Mouse (Mus musculus) right cerebral cortex, postnatal 36 days (tissue): ENCODE measurements around the gene Mtg1.

ENCODE experiments used
- DNase-seq, 2 experiments: peaks; one replicate each; pipeline ENCODE4 v3.0.0; 2022; ENCODE audit warnings: low spot score in 2 of 2, mixed read lengths in 1 of 2

The Mtg1 gene

DNA sequence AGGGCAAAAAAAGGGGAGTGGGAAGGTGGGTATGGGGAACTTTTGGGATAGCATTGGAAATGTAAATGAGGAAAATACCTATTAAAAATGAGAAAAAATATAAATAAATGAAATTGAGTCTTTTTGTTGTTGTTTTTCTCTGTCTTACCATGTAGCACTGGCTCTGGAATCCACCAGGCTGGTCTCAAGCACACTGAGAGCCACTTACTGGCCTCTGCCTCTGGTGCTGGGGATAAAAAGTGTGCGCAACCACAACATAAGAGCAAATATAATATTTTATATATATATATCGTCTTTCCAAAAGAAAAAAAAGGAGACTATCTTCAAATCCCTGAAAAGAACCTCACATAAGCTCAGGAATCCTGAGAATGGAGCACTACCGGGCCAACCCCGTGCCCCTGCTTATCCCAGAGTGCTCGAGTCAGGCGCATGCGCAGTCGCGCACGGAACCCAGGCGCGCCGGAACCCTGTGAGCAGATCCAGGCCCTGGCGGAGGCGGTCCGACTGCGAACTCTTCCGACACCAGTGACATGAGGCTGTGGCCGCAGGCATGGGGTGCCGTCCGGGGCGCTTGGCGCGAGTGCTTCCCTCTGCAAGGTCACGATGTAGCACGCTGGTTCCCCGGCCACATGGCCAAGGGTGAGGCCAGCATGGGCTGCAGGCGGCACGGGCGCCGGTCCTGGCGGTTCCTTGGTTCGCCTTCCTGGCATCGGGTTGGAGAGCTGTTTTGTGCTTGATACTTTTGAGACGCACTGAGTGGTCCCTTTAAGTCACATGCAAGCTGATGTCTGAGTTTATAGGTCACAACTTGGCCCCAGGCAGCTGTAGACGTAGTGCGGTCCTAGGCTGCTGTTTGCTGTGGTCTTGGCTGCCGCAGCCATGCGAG is at the start of gene Mtg1:
TSS of gene Mtg1 (plus strand) at position 430 of the 886 bp plus-strand sequence.
- peak; percentile 93 to 96 for DNase-seq

DNA sequence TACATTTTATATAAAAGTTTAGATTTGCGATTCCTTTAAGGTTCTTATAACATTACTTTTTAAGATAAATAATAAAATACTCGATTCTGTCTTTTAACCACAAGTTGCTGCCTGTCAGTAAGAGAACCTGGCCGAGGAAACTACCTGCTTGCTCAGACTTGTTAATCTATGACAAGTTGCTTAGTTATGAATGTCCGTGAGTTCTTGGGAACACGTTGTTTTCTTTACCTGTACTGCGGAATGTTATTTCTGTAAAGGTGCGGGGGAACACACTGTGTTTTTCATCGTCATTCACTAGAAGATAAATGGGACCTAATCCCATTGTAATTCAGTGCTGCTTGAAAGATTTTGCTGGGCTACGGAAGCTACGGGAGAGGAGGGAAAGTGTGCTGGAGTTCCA is 46.8 kb upstream of the Mtg1 start:
- no peak for DNase-seq

DNA sequence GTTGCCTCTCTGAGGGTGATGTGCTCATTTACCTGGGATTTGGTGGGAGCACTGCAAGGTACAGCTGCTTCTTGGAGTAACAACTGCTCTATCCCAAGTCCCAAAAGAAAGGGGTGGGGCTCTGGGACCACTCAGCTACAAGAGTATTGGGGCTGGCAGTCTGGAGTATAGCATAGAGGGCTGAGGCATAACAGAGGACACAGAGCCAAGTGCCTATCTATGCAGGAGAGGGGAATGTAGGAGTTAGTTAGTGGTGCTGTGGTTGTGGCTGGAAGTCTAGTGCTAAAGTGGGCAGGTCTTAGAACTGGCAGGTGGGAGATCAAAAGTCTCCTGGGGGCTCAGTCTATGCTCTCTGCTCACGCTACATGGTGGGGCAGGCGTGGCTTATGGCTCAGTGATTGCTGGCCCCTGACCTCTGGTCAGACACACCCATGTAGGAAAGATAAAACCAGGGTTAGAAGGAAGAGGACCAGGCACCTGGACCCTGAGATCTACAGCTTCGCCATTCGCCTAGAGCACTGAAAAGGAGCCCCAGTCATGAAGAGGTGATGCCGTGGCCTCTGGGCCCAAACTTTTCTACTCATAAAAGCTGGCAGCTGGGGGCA is 44.3 kb upstream of the Mtg1 start, which contains the start of gene Prap1:
TSS of gene Prap1 (plus strand) at position 472 of the 605 bp plus-strand sequence.
- DNase-seq: no peak

DNA sequence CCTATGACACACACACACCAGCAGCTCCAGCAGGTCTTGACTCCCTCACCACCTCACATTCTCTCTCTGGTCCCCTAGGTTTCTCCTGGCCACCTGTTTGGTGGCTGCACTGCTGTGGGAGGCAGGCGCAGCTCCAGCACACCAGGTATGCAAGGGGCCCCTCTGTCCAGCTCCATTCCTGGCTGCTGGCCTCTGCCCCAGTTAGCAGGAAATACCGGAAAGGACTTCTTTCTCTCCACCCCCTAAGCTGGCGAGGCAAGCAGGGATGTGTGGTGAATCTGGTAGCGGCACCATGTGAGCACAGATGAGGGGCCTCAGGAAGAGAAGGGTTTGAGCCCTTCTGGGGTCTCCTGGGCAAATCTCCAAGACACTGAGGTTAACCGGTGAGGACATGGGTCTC is 42.4 kb upstream of the Mtg1 start:
- no peak for DNase-seq

DNA sequence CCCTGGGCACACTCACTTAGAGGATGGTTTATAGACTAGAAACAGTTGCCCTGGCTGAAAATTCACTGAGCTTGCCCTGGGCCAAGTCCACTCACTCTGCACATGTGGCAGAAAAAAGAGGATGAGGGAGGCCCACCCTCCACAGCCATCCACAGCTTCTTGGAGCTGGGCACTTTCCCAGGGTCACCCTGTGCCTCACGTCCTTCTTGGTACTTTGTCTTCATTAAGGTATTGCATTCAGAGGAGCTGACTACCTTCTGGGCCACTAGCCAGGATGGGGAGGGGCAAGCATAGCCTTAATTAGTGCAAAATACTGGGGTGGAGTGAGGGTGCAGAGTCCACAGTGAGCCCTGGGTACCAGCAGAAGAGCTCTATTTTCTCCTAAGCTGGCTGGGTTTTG is 41.8 kb upstream of the Mtg1 start:
- no peak for DNase-seq

DNA sequence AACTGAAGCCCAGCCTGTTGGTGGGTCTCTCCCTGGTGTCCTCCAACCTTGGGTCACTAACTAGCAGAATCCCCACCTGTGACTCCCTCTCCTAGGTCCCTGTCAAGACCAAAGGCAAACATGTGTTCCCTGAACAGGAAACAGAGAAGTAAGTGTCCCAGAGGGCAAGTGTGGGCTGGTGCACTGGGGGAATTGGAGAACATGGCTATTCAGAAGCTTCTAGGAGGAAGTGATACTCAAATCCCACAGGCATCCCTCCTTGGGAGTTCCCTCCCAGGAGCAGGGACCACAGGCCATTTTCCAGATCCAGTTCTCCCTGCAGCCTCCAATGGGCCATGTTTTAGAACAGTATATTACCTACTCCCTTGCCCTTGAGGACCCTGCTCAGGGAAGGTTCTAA is 41.3 kb upstream of the Mtg1 start:
- DNase-seq: no peak

DNA sequence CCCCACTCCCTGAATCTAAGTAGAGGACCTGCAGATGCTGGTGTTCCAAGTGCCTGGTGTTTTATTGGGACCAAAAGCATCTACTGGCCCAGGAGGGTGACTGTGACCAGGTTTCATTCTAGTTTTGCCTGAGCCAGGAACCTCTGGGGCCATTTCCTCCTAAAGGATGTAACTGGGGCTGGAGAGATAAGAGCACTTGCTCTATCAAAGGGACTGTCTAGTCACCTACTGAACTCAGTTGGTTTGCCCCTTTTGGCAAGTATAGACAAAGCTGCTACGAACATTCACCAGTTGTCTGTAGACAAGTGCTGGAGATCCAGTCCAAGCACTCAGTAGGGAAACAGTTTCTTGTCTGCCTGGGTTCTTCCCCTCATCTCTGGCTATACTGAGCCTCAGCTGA is 38.9 kb upstream of the Mtg1 start:
- DNase-seq: no peak

DNA sequence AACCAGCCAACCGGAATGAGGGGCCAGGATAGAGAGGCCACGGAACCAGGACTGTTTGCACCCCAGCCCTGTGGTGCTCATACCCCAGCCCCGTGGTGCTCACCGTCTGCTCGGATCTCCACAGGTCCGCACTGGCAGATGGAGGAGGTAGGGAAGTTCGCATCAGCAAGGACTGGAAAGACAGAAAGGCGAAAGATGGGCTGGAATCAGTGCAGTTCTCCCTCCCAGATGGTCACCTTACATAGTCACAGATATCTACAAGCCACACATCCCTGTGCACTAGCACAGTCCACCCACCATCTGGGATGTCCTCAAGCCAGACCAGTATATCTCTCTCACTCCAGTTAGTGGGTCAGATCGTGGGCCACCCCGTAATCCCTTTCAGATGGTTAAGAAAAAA is 35.9 kb upstream of the Mtg1 start:
- DNase-seq: no peak

DNA sequence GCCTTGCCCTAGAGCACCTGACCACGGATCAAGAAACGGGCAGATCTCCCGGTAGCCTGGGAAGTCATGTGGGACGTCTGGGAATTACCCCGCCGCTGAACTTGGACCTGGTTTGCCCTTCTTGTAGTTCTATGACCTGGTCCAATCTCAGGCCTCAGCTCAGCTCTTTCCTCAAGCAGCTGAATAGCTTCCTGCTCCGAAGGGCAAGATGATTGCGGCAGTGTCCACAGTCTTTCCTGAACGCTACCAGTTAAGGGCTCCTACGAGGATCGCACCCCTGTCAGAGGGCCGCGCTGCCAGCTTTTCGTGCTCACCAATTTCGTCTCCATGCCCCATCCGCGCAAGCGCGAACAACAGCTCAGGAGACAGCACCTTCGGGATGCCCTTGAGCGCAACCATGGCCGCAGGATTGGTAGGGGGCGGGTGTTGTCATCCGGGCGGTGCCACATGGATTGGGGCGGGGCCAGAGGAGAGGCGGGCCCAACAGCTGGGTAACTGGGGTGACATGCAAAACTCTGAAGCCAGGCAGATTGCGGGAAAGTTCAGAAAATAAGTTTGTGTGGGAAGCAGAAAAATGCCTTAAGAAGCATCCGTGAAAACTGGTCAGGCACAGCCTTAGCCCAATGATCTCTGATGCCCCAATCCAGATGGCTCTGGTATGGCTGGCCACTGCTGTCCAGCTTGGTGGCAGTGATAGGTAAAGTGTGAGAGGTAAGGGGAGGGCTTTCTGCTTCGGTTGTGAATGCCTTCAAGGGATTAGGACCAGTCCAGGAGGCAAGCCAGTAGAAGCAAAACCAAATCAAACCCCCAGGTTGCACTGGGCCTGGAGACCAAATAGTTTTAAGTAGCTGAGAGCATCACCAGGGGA is 35.1 kb upstream of the Mtg1 start, which contains the start of gene Fuom:
TSS of gene Fuom (minus strand) at position 449 of the 868 bp plus-strand sequence.
- peak; percentile 78 to 81 for DNase-seq

DNA sequence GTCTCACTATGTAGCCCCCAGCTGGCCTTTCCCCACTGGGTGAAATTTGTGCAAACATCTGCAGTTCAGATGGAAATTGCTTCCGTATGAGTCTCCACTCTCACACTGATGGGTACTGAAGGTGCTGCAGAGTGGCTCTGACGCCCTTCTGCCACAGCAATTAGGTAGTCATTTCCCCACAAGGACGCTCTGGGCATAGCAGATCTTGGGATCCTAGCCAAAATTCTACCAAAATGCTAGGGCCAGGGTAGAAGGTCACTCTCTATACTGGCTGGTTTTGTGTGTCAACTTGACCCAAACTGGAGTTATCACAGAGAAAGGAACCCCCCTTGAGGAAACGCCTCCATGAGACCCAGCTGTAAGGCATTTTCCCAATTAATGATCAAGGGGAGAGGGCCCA is 33.4 kb upstream of the Mtg1 start:
- DNase-seq: no peak

DNA sequence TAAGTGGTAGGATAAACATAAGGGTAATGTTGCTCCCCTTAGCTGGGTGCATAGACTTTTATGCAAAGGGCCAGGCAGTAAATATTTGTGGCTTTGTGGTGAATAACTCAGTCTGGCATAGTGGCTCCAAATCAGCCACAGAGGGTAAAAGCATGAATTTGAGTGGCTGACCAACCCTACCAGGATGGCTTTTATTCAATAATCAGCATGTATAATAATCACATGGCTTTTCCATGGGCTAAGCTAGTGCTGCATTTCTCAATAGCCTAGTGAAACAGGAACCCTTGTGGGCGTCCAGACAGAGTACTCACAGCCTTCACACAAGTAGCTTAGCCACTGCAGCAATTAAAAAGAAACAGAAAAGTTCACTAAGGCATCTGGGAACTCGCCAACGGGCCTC is 25.4 kb upstream of the Mtg1 start:
- DNase-seq: no peak

DNA sequence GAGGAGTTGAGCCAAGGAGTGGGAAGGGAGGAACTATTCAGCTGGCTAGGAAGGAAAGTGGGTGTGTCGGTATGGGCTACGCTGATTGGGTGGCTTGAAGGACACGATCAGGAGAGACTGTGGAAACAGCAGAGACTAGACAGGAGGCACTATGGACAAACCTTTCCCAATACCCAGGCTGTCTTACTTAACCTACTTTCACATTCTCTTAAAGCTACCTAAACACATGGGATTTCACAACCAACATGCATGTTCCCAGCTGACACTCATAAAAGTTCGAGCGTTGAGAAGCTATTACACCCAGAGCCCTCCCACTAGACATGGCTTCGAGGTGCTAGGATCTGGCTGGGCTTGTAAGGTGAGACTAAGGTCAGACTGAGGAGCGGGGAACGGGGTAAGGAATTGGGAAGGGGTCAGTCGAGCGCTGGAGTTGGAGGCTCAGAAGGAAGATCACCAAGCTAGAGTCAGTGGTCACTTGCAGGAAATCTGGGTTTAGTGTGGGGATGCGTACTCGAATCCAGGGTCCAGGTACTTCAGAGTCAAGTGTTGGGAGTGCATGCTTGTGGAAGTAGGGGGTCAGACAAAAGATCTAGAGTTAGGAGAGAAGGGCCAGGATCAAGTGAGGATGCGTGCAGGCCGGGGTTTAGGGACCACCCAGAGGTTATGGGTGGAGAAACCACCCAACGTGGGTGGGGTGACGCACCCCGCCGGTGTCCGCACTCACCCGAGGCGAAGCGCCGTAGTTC is 21.6 kb upstream of the Mtg1 start, which contains the start of gene Paox:
TSS of gene Paox (plus strand) at position 217 of the 746 bp plus-strand sequence.
- DNase-seq: peak; percentile 33 to 55

DNA sequence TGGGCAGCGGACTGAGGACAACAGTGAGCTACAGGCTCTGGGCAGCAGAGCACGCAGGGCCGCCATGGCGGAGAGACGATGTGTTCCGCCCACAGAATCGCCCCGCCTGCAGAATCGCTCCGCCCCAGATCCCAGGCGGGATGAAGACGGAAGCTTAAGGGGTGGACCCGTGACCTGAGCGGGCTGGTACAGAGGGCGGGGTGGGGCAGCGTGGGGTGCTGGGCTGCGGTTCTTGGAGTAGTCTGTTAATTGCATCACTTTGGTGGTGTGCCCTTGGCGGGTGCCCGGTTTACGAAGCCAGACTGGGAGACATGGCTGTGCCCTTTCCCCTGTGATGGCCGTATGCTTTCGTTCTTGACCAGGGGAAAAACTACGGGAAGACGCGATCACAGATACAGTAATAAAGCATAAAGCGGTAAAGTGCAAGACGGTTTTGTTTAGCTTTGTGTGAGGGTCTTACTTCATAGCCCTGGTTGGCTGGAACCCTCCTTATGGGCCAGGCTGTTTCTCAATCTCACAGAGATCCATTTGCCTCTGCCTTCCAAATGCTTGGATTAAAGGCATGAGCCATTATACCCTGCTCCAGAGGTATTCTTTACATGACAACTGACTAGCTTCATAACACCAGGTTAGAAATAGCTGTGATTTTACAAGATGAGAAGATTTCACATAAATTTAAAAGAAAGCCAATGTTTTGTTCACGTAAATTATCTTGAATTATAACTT is 20.9 kb upstream of the Mtg1 start, which contains the start of gene Echs1:
TSS of gene Echs1 (minus strand) at position 148 of the 726 bp plus-strand sequence.
- peak; percentile 79 to 82 for DNase-seq

DNA sequence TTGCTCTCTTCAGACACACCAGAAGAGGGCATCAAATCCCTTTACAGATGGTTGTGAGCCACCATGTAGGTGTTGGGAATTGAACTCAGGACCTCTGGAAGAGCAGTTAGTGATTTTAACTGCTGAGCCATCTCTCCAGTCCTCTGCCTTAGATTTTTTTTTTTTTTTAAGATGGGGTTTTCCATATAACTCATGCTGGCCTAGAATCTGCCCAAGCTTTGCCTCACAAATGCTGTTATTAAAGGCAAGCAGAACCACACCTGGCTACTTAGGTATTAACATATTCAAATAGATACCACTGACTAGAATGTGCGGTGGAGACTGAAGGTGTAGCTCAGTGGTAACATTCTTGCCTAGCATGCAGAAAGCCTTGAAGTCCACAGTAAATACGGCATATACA is 16.9 kb upstream of the Mtg1 start:
- no peak for DNase-seq

DNA sequence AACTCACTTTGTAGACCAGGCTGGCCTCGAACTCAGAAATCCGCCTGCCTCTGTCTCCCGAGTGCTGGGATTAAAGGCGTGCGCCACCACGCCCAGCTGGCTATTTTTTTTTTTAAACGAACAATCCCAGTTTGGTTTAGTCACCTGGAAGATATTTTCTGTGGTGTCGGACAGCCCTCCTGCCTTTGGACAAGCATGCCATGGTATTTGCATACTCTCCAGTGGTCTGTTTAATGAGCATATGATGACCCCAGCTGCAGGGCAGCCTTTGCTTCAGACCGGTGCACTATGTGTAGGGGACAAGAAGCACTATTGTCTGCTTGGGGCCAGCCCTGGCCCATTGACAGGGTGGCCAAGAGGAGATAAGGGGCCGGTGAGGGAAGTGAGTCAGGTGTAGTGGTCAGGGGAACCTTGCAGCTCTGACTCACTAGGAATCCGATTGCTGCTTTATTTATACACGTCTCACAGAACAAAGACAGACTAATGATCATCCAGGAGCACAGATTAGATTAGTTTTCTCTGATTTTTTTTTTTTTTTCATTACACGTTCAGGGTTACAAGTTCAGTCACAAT is 15.9 kb upstream of the Mtg1 start:
- DNase-seq: no peak

DNA sequence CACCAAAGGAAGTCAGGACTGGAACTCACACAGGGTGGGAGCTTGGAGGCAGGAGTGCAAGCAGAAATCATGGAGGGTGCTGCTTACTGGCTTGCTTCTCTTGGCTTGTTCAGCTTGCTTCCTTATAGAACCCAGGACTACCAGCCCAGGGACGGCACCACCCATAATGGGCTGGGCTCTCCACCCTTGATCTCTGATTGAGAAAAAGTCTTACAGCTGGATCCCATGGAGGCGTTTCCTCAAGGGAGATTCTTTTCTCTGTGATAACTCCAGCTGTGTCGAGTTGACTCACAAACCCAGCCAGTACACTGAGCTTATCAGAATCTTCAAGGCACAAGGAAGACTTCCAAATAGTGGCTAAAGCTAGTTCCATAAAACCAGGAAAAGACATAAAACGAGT is 14.6 kb upstream of the Mtg1 start:
- DNase-seq: no peak

DNA sequence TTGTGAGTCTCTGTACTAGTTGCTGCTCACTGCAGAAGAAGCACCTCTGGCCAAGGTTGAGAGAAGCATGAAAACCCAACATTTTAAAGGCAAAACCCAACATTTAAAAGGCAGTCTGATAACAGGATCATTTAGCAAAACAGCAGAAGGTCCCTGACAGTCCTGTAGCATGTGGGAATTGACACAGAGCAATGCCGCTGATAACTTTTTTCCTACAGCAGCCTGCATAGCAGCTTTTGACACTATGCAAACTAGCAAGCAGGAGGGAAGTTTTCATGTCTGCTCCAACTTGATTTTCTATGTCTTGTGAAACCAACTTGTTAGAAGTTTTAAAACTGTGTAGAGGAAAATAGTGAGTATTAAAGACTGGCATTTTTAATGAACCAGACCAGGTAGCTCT is 13.0 kb upstream of the Mtg1 start:
- no peak for DNase-seq

DNA sequence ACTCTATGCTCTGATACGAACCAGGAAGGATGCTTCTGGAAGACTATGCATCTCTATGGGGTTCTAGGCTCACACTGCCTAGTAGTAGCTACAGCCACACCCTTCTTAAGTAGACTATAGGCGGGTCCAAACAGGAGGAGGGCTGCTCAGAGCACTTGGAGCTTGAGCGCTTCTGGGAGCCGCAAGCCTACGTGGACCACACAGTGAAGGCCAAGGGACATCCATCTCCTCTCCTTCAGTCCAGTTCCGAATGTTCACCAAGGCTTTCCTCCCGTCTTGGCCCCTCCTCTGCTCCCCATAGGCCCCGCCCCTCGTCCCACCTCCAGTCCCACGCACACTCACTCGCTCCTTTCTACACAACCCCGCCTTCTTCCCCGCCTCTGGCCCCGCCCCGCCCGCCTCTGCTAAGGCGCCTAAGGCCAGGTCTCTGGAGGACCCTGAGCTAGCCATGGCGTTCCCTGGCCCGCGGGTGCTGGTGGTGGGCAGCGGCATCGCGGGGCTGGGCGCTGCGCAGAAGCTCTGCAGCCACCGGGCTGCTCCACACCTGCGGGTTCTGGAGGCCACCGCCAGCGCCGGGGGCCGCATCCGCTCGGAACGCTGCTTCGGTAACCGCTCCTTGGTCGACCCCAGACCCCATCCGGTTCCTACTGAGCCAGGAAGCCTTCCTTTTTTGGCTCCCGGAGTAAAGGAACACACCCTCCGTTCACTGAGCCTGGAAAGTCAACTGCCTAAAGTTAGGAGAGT is 11.9 kb upstream of the Mtg1 start:
- peak; percentile 79 to 84 for DNase-seq

DNA sequence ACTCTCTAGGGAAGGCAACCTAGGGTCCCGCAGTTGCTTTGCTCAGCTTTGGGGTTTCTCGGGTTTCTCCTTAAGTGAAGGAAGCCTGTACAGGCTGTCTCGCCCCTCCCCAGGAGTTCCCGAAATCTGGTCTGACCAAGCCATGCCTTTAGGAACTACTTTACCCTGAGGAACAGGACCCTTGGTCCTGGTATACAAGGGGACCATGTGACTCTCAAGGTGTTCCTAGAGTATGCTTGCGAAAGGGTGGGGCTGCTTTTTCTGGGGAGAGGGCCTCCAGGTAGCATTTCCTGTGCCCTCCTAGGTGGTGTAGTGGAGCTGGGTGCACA is 11.4 kb upstream of the Mtg1 start:
- no peak for DNase-seq

DNA sequence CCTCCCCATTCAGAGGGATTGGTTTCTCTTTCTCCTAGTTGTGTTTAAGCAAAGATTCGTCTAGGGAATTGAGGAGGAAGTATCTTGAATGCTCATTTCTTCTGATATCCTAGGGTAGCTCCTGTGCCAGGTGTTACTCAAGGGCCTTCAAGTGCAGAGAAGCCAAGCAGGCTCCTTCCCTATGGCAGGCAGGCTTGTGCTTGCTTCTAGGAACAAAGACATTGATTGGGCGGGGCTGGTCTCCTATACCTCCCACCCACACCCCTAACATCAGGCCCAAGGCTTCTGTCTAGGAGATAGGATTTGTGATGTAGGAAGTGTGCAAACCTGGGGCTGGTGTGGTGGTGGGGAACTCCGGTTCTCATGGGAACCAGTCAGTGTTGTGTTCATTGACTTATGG is 10.4 kb upstream of the Mtg1 start:
- no peak for DNase-seq
